Mouse (Mus musculus): Measurements from ENCODE around the gene Dnajc25.

Gene Dnajc25

GRCm38 (mm10) chr4:58994762-58995161, at the start of gene Dnajc25:
TSS of gene Dnajc25 (plus strand) at chr4:58995062.
- DNase-seq (ENCODE audit: low read depth, low spot score): no peak

GRCm38 (mm10) chr4:58948391-58948790, 46.5 kb upstream of the Dnajc25 start:
- DNase-seq (ENCODE audit: low read depth, low spot score): no peak

GRCm38 (mm10) chr4:58952630-58953029, 42.2 kb upstream of the Dnajc25 start:
- no peak for DNase-seq (ENCODE audit: low read depth, low spot score)

GRCm38 (mm10) chr4:58961719-58962118, 33.1 kb upstream of the Dnajc25 start:
- no peak for DNase-seq (ENCODE audit: low read depth, low spot score)

GRCm38 (mm10) chr4:58963271-58963670, 31.6 kb upstream of the Dnajc25 start:
- DNase-seq (ENCODE audit: low read depth, low spot score): no peak

- DNase-seq (ENCODE audit: low read depth, low spot score): no peak
Measured at GRCm38 (mm10) chr4:58965136-58965535, 29.7 kb upstream of the Dnajc25 start.

GRCm38 (mm10) chr4:58970678-58971077, 24.2 kb upstream of the Dnajc25 start:
- no peak for DNase-seq (ENCODE audit: low read depth, low spot score)

GRCm38 (mm10) chr4:58975711-58976110, 19.2 kb upstream of the Dnajc25 start:
- no peak for DNase-seq (ENCODE audit: low read depth, low spot score)

- no peak for DNase-seq (ENCODE audit: low read depth, low spot score)
Measured at GRCm38 (mm10) chr4:58981421-58981820, 13.4 kb upstream of the Dnajc25 start.

GRCm38 (mm10) chr4:58982806-58983205, 12.1 kb upstream of the Dnajc25 start:
- no peak for DNase-seq (ENCODE audit: low read depth, low spot score)

GRCm38 (mm10) chr4:58985157-58985648, 9.7 kb upstream of the Dnajc25 start:
- DNase-seq (ENCODE audit: low read depth, low spot score): peak; percentile 87

- DNase-seq (ENCODE audit: low read depth, low spot score): peak; percentile 88
Measured at GRCm38 (mm10) chr4:58986540-58987190, 8.2 kb upstream of the Dnajc25 start, which contains the start of gene Ptgr1. TSS of gene Ptgr1 (minus strand) at chr4:58987119.

GRCm38 (mm10) chr4:58989303-58989898, 5.5 kb upstream of the Dnajc25 start:
- no peak for DNase-seq (ENCODE audit: low read depth, low spot score)

GRCm38 (mm10) chr4:58990609-58991434, 4.0 kb upstream of the Dnajc25 start:
- no peak for DNase-seq (ENCODE audit: low read depth, low spot score)

GRCm38 (mm10) chr4:58992195-58992594, 2.7 kb upstream of the Dnajc25 start:
- DNase-seq (ENCODE audit: low read depth, low spot score): no peak

GRCm38 (mm10) chr4:58995251-58995693, 410 bp downstream of the Dnajc25 start:
- no peak for DNase-seq (ENCODE audit: low read depth, low spot score)

- DNase-seq (ENCODE audit: low read depth, low spot score): no peak
Measured at GRCm38 (mm10) chr4:58997081-58997480, 2.2 kb downstream of the Dnajc25 start.

GRCm38 (mm10) chr4:58998688-58999087, 3.8 kb downstream of the Dnajc25 start:
- DNase-seq (ENCODE audit: low read depth, low spot score): no peak

GRCm38 (mm10) chr4:58999686-59000085, 4.8 kb downstream of the Dnajc25 start:
- peak; percentile 79 for DNase-seq (ENCODE audit: low read depth, low spot score)

- DNase-seq (ENCODE audit: low read depth, low spot score): peak; percentile 62
Measured at GRCm38 (mm10) chr4:59000614-59001013, 5.8 kb downstream of the Dnajc25 start.

- DNase-seq (ENCODE audit: low read depth, low spot score): peak; percentile 93
Measured at GRCm38 (mm10) chr4:59002948-59003805, 8.3 kb downstream of the Dnajc25 start, which contains the start of gene Gm20503. TSS of gene Gm20503 (plus strand) at chr4:59003210.

All from mesoderm, embryonic 11.5 days (tissue).